Mouse (Mus musculus): ENCODE results near the gene Rb1. TPM values are rescaled to one million over a fixed set of nuclear protein-coding genes. Genes with fewer than 3 reads are reported as not detected.

Gene Rb1
- polyA plus RNA-seq, 1 experiment from 2014 or later: 25.6 TPM

DNA sequence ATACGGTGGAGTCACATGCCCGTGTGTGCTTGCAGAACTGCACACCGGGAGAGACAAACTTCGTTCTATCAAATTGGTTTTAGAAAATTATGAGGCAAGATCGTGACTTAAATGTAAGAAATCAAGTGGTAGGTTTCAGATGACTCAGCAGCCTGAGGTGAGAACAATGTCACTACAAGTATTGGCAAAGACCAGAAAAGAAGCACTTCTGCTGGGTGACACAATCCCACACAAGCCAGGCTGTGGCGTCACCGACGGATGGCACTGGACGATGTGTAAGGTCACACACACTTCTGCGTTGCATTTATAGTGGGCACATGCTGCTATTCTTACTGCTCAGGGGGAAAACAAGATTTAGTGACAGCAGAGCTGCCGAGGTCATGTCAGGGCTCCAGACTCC lies 38.2 kb upstream of the Rb1 start:
- Histone ChIP-seq H3K9me3 (replicated peaks) (no peaks in the 10 kb centered on the region), H3K4me2 (replicated peaks) (no peak overlapping the region), H3K4me1 (no peaks in the 10 kb centered on the region), H3K36me3 (peaks cover 95% of the 10 kb centered on the region), H3K9ac (no peak overlapping the region), H3K27ac (replicated peaks) (no peak overlapping the region), H3K4me3 (replicated peaks) (no peak overlapping the region), H3K27me3 (no peaks in the 10 kb centered on the region)
- 93% methylated on average over 11 of the region's 11 CpGs for WGBS
- ATAC-seq (ENCODE audit: insufficient number of reproducible peaks, low FRiP score, low TSS enrichment, low read depth): no peak

DNA sequence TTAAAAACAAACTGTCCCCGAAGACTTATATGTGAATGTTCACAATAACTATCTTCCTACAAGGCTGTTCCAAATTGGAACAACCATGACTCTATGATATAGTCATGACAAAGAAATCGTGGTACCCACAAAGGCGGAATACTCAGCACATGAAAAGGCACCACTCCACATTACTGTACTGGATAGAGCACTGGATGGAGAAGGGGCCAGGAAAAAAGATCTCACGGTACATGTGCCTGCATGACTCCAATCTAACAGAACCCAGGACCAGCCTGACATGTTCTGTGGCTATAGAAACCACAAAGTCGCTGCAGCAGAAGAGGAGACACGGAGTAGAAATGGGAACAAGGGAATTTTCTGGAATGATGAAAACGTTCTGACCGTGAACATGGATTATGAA lies 29.1 kb upstream of the Rb1 start:
- Histone ChIP-seq H3K27me3 (no peaks in the 10 kb centered on the region), H3K9ac (no peak overlapping the region), H3K4me1 (no peaks in the 10 kb centered on the region), H3K4me3 (replicated peaks) (no peak overlapping the region), H3K36me3 (peaks cover 26% of the 10 kb centered on the region), H3K9me3 (replicated peaks) (no peaks in the 10 kb centered on the region), H3K27ac (replicated peaks) (no peak overlapping the region), H3K4me2 (replicated peaks) (no peak overlapping the region)
- ATAC-seq (ENCODE audit: insufficient number of reproducible peaks, low FRiP score, low TSS enrichment, low read depth): no peak
- 76% methylated on average over 8 of the region's 8 CpGs for WGBS

DNA sequence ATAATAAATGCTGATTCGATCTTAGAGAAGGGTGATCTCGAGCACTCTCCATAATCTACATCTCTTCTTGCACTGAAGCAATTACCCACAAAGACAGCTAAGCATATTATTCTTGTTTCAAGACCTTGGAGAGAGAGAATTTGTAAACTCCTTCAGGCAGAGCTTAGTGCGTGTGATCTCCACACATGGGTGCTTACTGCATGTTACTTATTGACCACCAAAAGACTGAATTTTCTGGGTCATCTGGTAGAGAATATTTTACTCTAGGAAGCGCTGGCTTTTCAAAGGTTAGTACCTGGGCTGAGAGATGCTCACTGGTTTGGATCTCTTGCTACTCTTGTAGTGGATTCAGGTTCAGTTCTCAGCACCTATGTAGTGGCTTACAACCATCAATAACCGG lies 25.5 kb upstream of the Rb1 start:
- WGBS: 87% methylated on average over 5 of the region's 5 CpGs
- ATAC-seq (ENCODE audit: insufficient number of reproducible peaks, low FRiP score, low TSS enrichment, low read depth): no peak
- no peaks in the 10 kb centered on the region for H3K27me3 ChIP-seq

DNA sequence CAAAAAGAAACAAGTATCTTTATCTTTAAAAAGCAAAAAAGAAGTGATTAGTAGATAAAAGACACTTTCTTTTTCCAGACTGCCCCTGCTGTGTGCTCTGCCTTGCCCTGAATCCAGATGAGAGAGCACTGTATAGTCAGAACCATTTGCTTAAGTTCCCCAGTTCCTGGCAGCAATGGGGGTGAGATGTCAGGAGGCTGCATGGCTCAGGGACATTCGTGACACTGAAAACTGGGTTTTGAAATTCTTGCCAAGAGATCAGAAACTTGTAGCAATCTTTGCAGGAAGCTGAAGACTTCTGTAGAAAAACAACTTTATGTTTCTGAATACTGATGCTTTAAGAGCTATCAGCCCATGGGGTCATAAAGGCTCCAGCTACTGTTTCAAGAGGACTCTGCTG lies 24.4 kb upstream of the Rb1 start:
- 54% methylated on average over 1 of the region's 1 CpGs for WGBS
- H3K36me3 ChIP-seq: no peaks in the 10 kb centered on the region; the same call in 1 of the 2 replicates
- no peaks in the 10 kb centered on the region for H3K9me3 ChIP-seq (replicated peaks)
- no peak for ATAC-seq (ENCODE audit: insufficient number of reproducible peaks, low FRiP score, low TSS enrichment, low read depth)
- H3K4me1 ChIP-seq: peaks cover 11% of the 10 kb centered on the region; the same call in 1 of the 2 replicates
- H3K9ac ChIP-seq: no peak overlapping the region
- H3K4me2 ChIP-seq (replicated peaks): no peak overlapping the region
- no peak overlapping the region for H3K4me3 ChIP-seq (replicated peaks)
- H3K27ac ChIP-seq (replicated peaks): no peak overlapping the region
- H3K27me3 ChIP-seq: no peaks in the 10 kb centered on the region

More for the DNA sequence above, 25.5 kb upstream of the Rb1 start:
- no peak overlapping the region for H3K4me3 ChIP-seq (replicated peaks)
- H3K4me1 ChIP-seq: peaks cover 11% of the 10 kb centered on the region; the same call in 1 of the 2 replicates
- no peaks in the 10 kb centered on the region for H3K9me3 ChIP-seq (replicated peaks)
- no peak overlapping the region for H3K27ac ChIP-seq (replicated peaks)
- H3K36me3 ChIP-seq: no peaks in the 10 kb centered on the region; the same call in none of the 2 replicates
- no peak overlapping the region for H3K9ac ChIP-seq
- no peak overlapping the region for H3K4me2 ChIP-seq (replicated peaks)

DNA sequence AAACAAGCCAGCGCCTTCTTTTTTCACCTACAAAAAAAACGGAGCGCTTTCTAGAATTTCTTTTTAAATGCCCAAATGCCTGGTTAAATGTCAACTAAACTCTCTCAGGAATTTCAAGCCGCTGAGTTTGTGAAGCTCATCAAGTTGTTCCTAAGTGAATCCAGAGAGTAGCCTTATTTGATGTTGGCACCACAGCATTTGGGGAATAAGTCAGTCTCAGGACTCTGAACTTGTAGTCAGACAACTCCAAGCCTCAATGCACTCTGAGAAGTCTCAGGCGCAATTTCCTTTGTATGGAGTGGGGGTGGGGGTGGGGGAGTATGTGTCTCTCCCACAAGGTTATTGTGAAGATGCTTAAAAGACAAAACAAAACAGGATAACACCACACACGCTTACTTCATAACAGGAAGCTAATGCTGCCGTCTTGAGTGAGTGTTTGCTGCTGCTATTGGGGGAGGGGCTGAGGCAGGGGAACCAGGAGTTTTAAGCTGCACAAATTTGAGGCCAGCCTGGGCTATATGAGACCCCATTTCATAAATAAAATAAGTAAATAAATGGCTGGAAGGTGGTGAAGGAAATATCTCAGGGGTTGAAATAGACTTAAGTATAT lies 23.5 kb upstream of the Rb1 start:
- 28% methylated on average over 7 of the region's 7 CpGs for WGBS
- H3K4me1 ChIP-seq: peaks cover 11% of the 10 kb centered on the region; the same call in 1 of the 2 replicates

DNA sequence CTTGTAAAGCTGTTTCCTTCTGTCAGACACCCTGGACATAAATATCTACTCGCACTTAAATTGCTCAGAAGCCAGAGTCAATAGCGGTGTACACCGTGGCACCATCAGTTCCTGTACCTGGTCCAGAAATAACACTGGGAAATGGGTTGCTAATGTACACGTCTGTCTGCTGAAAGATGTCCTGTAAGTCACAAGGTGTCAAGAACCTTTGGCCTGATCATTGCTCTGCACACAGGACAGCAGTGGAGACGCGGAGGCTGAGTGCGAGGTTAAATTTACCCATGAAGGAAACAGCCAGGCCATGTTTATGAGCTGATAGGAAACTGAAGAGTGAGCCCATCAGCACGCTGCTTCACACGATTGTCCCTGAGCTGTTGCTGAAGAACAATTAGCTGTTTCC lies 21.7 kb upstream of the Rb1 start:
- no peak overlapping the region for H3K27ac ChIP-seq (replicated peaks)
- WGBS: 85% methylated on average over 9 of the region's 9 CpGs
- no peaks in the 10 kb centered on the region for H3K27me3 ChIP-seq
- H3K36me3 ChIP-seq: no peaks in the 10 kb centered on the region
- H3K4me1 ChIP-seq: peaks cover 11% of the 10 kb centered on the region; the same call in 1 of the 2 replicates
- H3K4me2 ChIP-seq (replicated peaks): no peak overlapping the region
- no peaks in the 10 kb centered on the region for H3K9me3 ChIP-seq (replicated peaks)
- no peak overlapping the region for H3K4me3 ChIP-seq (replicated peaks)
- H3K9ac ChIP-seq: no peak overlapping the region
- ATAC-seq (ENCODE audit: insufficient number of reproducible peaks, low FRiP score, low TSS enrichment, low read depth): no peak

More for the DNA sequence above, 23.5 kb upstream of the Rb1 start:
- no peaks in the 10 kb centered on the region for H3K27me3 ChIP-seq
- H3K4me3 ChIP-seq (replicated peaks): no peak overlapping the region
- ATAC-seq (ENCODE audit: insufficient number of reproducible peaks, low FRiP score, low TSS enrichment, low read depth): no peak
- no peak overlapping the region for H3K4me2 ChIP-seq (replicated peaks)
- no peaks in the 10 kb centered on the region for H3K36me3 ChIP-seq
- no peaks in the 10 kb centered on the region for H3K9me3 ChIP-seq (replicated peaks)
- no peak overlapping the region for H3K27ac ChIP-seq (replicated peaks)
- no peak overlapping the region for H3K9ac ChIP-seq

DNA sequence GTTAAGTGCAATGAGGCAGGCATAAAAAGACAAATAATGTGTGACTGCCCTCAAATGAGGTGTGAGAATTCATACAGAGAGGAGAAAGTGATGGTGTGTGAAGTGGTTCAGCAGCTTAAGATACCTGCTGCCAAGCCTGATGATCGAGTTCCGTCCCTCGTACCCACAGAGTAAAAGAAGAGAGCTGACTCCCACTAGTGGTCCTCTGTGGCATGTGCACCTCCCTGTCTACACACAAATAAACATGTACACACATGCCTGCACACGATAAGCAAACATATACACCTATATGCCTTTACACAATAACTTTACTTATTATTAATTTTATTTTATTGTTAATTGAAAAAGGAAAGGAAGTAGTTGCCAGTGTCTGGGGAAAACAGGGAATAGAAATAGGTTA lies 20.0 kb upstream of the Rb1 start:
- WGBS: 87% methylated on average over 4 of the region's 4 CpGs
- no peaks in the 10 kb centered on the region for H3K27me3 ChIP-seq
- peaks cover 11% of the 10 kb centered on the region; the same call in 1 of the 2 replicates for H3K4me1 ChIP-seq
- no peak overlapping the region for H3K27ac ChIP-seq (replicated peaks)
- no peak overlapping the region for H3K4me3 ChIP-seq (replicated peaks)
- no peak for ATAC-seq (ENCODE audit: insufficient number of reproducible peaks, low FRiP score, low TSS enrichment, low read depth)
- no peaks in the 10 kb centered on the region for H3K9me3 ChIP-seq (replicated peaks)
- no peak overlapping the region for H3K4me2 ChIP-seq (replicated peaks)
- H3K9ac ChIP-seq: no peak overlapping the region
- no peaks in the 10 kb centered on the region for H3K36me3 ChIP-seq

DNA sequence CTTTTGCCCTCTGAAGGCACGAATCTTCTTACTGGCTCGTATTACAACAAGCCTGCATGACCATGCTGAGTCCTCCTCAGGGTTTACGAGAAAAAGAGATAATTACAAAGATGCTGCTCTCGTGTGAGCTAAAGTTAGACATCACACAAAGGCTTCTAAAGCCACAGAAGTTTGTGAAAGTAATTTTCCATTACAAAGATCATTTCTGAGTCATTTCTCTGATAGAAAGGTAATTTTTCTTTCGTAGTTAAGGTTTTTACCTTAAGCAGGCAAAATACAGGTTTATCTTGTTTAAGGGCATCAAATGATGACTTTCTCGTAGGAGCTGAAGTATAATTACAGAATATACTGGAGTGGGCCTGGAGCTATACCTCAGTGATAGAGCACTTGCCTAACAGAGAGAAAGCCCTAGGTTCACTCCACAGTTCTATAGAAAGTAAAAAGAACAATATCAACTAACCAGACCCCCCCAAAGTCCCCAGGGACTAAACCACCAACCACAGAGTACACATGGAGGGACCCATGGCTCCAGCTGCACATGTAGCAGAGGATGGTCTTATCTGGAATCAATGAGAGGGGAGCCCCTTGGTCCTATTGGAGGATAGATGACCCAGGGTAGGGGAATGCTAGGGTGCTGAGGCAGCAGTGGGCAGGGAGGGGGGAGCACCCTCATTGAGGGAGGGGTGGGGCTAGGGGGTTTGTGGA lies 14.6 kb upstream of the Rb1 start:
- H3K27ac ChIP-seq (replicated peaks): no peak overlapping the region
- 39% methylated on average over 6 of the region's 6 CpGs for WGBS
- H3K9ac ChIP-seq: no peak overlapping the region
- no peak overlapping the region for H3K4me3 ChIP-seq (replicated peaks)
- H3K4me1 ChIP-seq: no peaks in the 10 kb centered on the region
- H3K27me3 ChIP-seq: no peaks in the 10 kb centered on the region
- no peak overlapping the region for H3K4me2 ChIP-seq (replicated peaks)
- no peaks in the 10 kb centered on the region for H3K9me3 ChIP-seq (replicated peaks)
- H3K36me3 ChIP-seq: no peaks in the 10 kb centered on the region
- no peak for ATAC-seq (ENCODE audit: insufficient number of reproducible peaks, low FRiP score, low TSS enrichment, low read depth)

DNA sequence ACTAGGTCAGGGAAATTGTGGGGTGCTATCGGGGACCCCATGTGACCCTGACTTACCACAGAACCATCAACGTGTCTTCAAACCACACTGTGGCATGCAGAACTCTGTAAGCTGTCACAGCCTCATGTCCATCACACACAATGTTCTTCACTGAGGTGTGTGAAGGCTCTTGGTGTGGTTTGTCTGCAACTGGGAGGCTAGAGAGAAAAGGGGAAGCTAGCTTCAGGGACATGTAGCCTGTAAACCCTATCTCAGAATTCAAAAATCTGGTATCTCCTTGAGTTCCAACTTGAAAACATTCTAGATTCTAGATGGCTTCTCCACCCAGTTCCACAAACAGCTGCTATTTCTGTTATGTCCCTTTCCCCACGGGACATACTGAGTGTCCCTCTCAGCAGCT lies 14.0 kb upstream of the Rb1 start:
- no peak overlapping the region for H3K9ac ChIP-seq
- no peaks in the 10 kb centered on the region for H3K36me3 ChIP-seq
- H3K4me1 ChIP-seq: no peaks in the 10 kb centered on the region
- no peak overlapping the region for H3K4me3 ChIP-seq (replicated peaks)
- no peak overlapping the region for H3K4me2 ChIP-seq (replicated peaks)
- ATAC-seq (ENCODE audit: insufficient number of reproducible peaks, low FRiP score, low TSS enrichment, low read depth): no peak
- H3K9me3 ChIP-seq (replicated peaks): no peaks in the 10 kb centered on the region
- no peak overlapping the region for H3K27ac ChIP-seq (replicated peaks)
- WGBS: 73% methylated on average over 3 of the region's 3 CpGs
- no peaks in the 10 kb centered on the region for H3K27me3 ChIP-seq

DNA sequence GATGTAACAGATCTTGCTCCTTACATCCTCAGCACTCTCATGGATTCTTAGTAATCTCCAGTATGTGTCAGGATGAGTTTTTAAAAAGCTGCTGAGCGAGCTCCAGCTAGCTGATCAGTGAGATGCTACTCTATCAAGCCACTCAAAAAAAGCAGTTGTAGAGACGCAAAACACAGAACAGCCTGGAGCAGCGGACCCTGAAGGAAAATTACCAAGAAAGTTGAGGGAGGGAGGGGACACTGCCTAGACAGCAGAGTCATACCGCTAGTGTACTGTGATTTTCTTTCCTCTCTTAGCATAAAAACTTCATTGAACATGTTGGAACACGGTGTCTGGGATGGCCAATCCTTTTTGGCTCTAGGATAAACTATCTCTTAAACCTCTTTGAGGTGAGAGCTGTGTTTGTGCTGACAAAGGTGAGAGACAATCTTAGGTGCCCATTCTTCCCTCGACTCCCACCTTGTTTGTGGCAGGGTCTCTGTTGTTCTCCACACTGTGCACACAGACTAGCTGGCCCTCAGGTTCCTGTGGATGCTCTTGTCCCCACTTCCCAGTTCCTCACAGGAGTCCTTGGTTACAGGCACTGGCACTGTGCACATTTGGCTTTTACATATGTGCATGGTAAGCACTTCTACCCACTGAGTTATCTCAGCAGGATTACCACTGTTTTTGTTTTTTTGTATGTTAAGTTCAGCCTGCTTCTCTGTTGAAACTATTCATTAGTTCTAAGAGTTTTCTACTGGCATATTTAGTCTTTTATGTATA lies 10.9 kb upstream of the Rb1 start:
- H3K4me3 ChIP-seq (replicated peaks): no peak overlapping the region
- no peaks in the 10 kb centered on the region for H3K9me3 ChIP-seq (replicated peaks)
- H3K9ac ChIP-seq: no peak overlapping the region
- H3K4me1 ChIP-seq: no peaks in the 10 kb centered on the region
- H3K36me3 ChIP-seq: no peaks in the 10 kb centered on the region
- 56% methylated on average over 6 of the region's 6 CpGs for whole genome bisulfite sequencing
- no peaks in the 10 kb centered on the region for H3K27me3 ChIP-seq
- no peak overlapping the region for H3K27ac ChIP-seq (replicated peaks)
- no peak overlapping the region for H3K4me2 ChIP-seq (replicated peaks)
- no peak for ATAC-seq (ENCODE audit: insufficient number of reproducible peaks, low FRiP score, low TSS enrichment, low read depth)

DNA sequence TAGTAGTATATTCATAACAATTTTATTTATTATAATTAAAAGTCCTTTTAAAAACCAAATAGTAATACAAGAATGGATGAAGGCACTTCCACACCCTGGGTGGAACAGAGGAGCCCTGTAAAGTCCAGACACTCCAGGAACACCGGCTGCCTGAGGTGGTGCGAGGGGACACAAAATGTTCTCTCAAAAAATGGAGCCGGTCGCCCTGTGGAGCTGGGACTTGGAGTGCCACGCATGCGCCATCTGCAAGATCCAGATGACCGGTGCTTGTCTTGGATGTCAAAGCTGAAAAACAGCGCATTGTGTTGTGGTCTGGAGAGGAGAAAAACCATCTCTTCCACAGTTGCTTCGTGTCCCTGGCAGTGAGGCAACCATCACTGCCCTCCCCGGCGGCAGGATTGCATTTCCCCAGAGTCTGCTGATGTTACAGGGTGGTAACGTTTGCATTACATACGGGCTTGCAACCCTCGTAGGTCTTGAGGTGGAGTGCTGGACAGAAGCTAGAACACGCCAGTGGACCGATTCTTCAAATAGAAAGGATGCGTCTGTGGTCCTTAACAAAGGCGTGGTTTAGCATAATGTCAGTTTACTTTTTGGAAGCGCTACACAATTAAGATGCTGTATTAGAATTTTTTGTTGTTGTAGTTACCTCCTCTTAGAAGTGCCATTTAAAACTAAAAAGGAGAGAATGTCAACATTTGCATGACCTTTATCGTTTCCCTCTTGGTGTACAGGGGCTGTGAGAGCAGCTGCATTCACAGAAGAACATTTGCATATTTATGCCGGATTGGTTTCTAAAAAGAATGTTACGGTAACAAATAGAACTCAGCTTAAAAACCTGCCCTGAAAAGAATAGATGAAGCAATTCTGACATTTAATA lies 9.5 kb upstream of the Rb1 start:
- Histone ChIP-seq H3K27ac (replicated peaks) (no peak overlapping the region), H3K9ac (no peak overlapping the region), H3K4me1 (no peaks in the 10 kb centered on the region), H3K27me3 (no peaks in the 10 kb centered on the region), H3K4me2 (replicated peaks) (no peak overlapping the region), H3K36me3 (no peaks in the 10 kb centered on the region), H3K4me3 (replicated peaks) (no peak overlapping the region), H3K9me3 (replicated peaks) (no peaks in the 10 kb centered on the region)
- no peak for ATAC-seq (ENCODE audit: insufficient number of reproducible peaks, low FRiP score, low TSS enrichment, low read depth)
- WGBS: 75% methylated on average over 22 of the region's 22 CpGs
